In the genomic region with DNA sequence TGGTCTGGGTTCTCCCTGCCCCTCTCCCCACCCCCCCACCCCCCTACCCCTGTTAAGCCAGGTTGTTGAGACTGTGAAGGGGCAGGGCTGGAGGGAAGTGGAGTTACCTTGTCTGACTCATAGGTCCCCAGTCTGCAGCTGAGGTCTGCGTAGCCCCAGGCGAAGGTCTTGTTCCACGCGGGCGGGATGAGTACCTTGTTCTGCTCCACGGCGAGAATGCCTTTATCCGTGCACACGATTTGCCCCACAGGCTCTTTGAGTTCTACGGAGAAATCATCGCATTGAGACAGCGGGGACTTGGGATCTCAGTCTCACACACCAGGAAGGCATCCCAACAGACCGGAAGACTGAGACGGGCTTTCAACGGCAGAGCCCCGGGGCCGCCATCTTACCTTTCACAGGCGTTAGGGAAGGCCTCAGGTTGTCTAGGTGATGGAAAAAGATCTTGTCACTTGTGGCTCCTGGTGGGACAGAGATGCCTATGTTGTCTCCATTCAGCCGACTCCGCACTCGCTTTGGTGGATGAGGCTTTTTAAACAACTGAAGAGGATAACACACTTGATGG, we compare ENCODE assay signal across 32 mouse cellular contexts.
A peak's percentile ranks its signal among the peaks of the same experiment; 100 is the strongest.
DNase-seq lines count a peak whose midpoint lies in the region; ATAC-seq and TF ChIP-seq lines count a peak whose summit lies in the region.
"Had no signal": no experiment of that assay in that cellular context is flagged by ENCODE, and none has a peak within 500 bp of the region (broad histone marks: within the 10 kb centered on the region; RNA-seq: fewer than 3 reads in every experiment).

No protein-coding gene starts in this region.

- ATAC-seq in liver, embryonic 11.5 days (replicated peaks; ENCODE audit: low FRiP score), result no peak
- ATAC-seq: forebrain, embryonic 14.5 days; forebrain, postnatal 0 days; hindbrain, postnatal 0 days; inflammation-experienced regulatory T-cells, adult 6 months; intestine, embryonic 16.5 days had no signal

- H3K27ac ChIP-seq in liver, embryonic 11.5 days (ENCODE audit: low read depth, low read length), result no peak overlapping the region
- H3K27ac ChIP-seq: embryonic facial prominence, embryonic 10.5 days; embryonic facial prominence, embryonic 13.5 days; gastrocnemius, adult 2 months; heart, embryonic 15.5 days; hindbrain, embryonic 14.5 days; hindbrain, postnatal 0 days had no signal

- H3K27me3 ChIP-seq in E14TG2a.4 (ENCODE audit: insufficient read depth, low read length), result no peaks in the 10 kb centered on the region
- H3K27me3 ChIP-seq in liver, embryonic 11.5 days (replicated peaks; ENCODE audit: control insufficient read depth, insufficient read depth, low read length), result no peaks in the 10 kb centered on the region
- H3K27me3 ChIP-seq: CH12.LX; embryonic facial prominence, embryonic 13.5 days; heart, embryonic 12.5 days; heart, embryonic 15.5 days had no signal

- peak overlapping the region; percentile 61 for H3K4me3 ChIP-seq in E14TG2a.4 (replicated peaks; ENCODE audit: low read length)
- no peak overlapping the region for H3K4me3 ChIP-seq in liver, embryonic 11.5 days (ENCODE audit: low read depth, low read length)
- H3K4me3 ChIP-seq: embryonic facial prominence, embryonic 10.5 days; embryonic facial prominence, embryonic 13.5 days; erythroblast, embryonic 14.5 days; gastrocnemius, adult 2 months; heart, embryonic 12.5 days; heart, embryonic 15.5 days had no signal

- 95% methylated on average over 21 of the region's 21 CpGs for WGBS in liver, embryonic 11.5 days

- H3K9me3 ChIP-seq in E14TG2a.4 (ENCODE audit: low read length), result no peaks in the 10 kb centered on the region
- no peaks in the 10 kb centered on the region for H3K9me3 ChIP-seq in liver, embryonic 11.5 days (ENCODE audit: control insufficient read depth, low read length)
- H3K9me3 ChIP-seq: embryonic facial prominence, embryonic 10.5 days; embryonic facial prominence, embryonic 13.5 days; heart, embryonic 12.5 days; heart, embryonic 15.5 days had no signal

- peaks cover 81% of the 10 kb centered on the region for H3K4me1 ChIP-seq in E14TG2a.4 (replicated peaks; ENCODE audit: low read depth, low read length)
- peaks cover 7% of the 10 kb centered on the region for H3K4me1 ChIP-seq in liver, embryonic 11.5 days (replicated peaks; ENCODE audit: control insufficient read depth, insufficient read depth, low read length)
- H3K4me1 ChIP-seq: embryonic facial prominence, embryonic 10.5 days; embryonic facial prominence, embryonic 13.5 days; heart, embryonic 12.5 days; heart, embryonic 15.5 days had no signal

- no peak overlapping the region for H3K9ac ChIP-seq in liver, embryonic 11.5 days (ENCODE audit: low read depth, low read length)
- H3K9ac ChIP-seq: embryonic facial prominence, embryonic 13.5 days; forebrain, postnatal 0 days; heart, embryonic 12.5 days; heart, embryonic 15.5 days; hindbrain, embryonic 14.5 days had no signal

- TF ChIP-seq CTCF in E14TG2a.4 (conservative IDR thresholded peaks at IDR 0.05; ENCODE audit: low read length), result no peak

- no peak overlapping the region for H3K4me2 ChIP-seq in liver, embryonic 11.5 days
- H3K4me2 ChIP-seq: embryonic facial prominence, embryonic 13.5 days; heart, embryonic 12.5 days; heart, embryonic 15.5 days; hindbrain, embryonic 14.5 days had no signal

- H3K36me3 ChIP-seq in E14TG2a.4 (ENCODE audit: insufficient read depth, low read length), result peaks cover 76% of the 10 kb centered on the region
- peaks cover 53% of the 10 kb centered on the region for H3K36me3 ChIP-seq in liver, embryonic 11.5 days (ENCODE audit: control insufficient read depth, insufficient read depth, low read length)

- peak; percentile 81 for DNase-seq in heart, adult 11 months
- DNase-seq in heart, postnatal 14 days, result no peak
- peak; percentile 45 for DNase-seq in ES-CJ7 (ENCODE audit: low read depth, low spot score)
- DNase-seq in ZHBTc4 (ENCODE audit: low read depth, low spot score), result peak; percentile 58
- no peak for DNase-seq in ovary, postnatal 14 days (ENCODE audit: low spot score)
- no peak for DNase-seq in liver, embryonic 11.5 days (ENCODE audit: low spot score)
- DNase-seq: adrenal gland, postnatal 10 days; adrenal gland, postnatal 36 days; B cell, adult 2 months; cerebellum, adult 11 months; cerebellum, adult 2 months; cerebellum, postnatal 10 days; cerebellum, postnatal 36 days; embryo, embryonic 11 days; forebrain, postnatal 0 days; gastrocnemius, adult 2 months; gastrocnemius, postnatal 14 days; heart, adult 18-20 months; heart, postnatal 10 days; heart, postnatal 4 days had no signal

- intact Hi-C loops in heart, postnatal 14 days (cut with DNase I), result no loop called here

Comparison
In these comparisons a context has a peak if more than half of its experiments do, and no peak if none do; other contexts are left out.
1. DNase-seq: peak in heart, adult 11 months (single experiment), ES-CJ7 (single experiment) and ZHBTc4 (single experiment); none in heart, postnatal 14 days (0 of 2), ovary, postnatal 14 days (single experiment) and liver, embryonic 11.5 days (single experiment).